Mouse (Mus musculus) limb, embryonic 11.5 days (tissue): ENCODE data around the gene Gm7029. TPM values are rescaled to one million over a fixed set of nuclear protein-coding genes. Genes with fewer than 3 reads are reported as not detected.
A peak's percentile ranks its signal among the peaks of the same experiment; 100 is the strongest.

ENCODE experiments used
- ATAC-seq: fragments of 200-750 bp; cut with Nextera tagmentation; 2 replicates; pipeline ENCODE4 v1.8.0; 2017; ENCODE audit warnings: low read depth; ENCODE audit not compliant: insufficient number of reproducible peaks, low FRiP score, low TSS enrichment
- DNase-seq: peaks from one replicate; pipeline ENCODE4 v3.0.0-alpha.2; 2015; ENCODE audit warnings: low spot score
- H3K27ac ChIP-seq: fragments of 300-500 bp; sonication (generic); replicated peaks from 2 replicates; pipeline ENCODE4 v1.5.1; 2014; ENCODE audit warnings: low read depth, mild to moderate bottlenecking, low read length
- H3K27me3 ChIP-seq: fragments of 300-500 bp; sonication (generic); 2 replicates; pipeline ENCODE4 v1.6.1; 2014; ENCODE audit warnings: mild to moderate bottlenecking, low read length, mixed read lengths; ENCODE audit not compliant: control insufficient read depth, insufficient read depth
- H3K36me3 ChIP-seq: fragments of 300-500 bp; sonication (generic); 2 replicates; pipeline ENCODE4 v1.6.1; 2014; ENCODE audit warnings: mild to moderate bottlenecking, low read length, moderate library complexity, mixed read lengths; ENCODE audit not compliant: control insufficient read depth, insufficient read depth
- H3K4me1 ChIP-seq: fragments of 300-500 bp; sonication (generic); 2 replicates; pipeline ENCODE4 v1.6.1; 2014; ENCODE audit warnings: low read length, mixed read lengths; ENCODE audit not compliant: control insufficient read depth, insufficient read depth
- H3K4me2 ChIP-seq: fragments of 300-500 bp; sonication (generic); 2 replicates; pipeline ENCODE4 v1.6.1; 2014; ENCODE audit warnings: low read depth, mild to moderate bottlenecking, moderate library complexity; ENCODE audit not compliant: severe bottlenecking
- H3K4me3 ChIP-seq: fragments of 300-500 bp; sonication (generic); 2 replicates; pipeline ENCODE4 v1.5.1; 2014; ENCODE audit warnings: low read depth, low read length
- H3K9ac ChIP-seq: fragments of 300-500 bp; sonication (generic); 2 replicates; pipeline ENCODE4 v1.6.1; 2014; ENCODE audit warnings: mild to moderate bottlenecking, low read length
- H3K9me3 ChIP-seq: fragments of 300-500 bp; sonication (generic); 2 replicates; pipeline ENCODE4 v1.6.1; 2016; ENCODE audit warnings: low read length; ENCODE audit not compliant: control insufficient read depth
- WGBS: fragments of 180-500 bp; shearing (Covaris S2); extraction: QIAGEN DNeasy Blood & Tissue Kit; methylation state at CpG from one replicate; pipeline ENCODE4 v1.1.7; 2014; 5-methylcytosine and 5-hydroxymethylcytosine counted together
- polyA plus RNA-seq: library from polyadenylated mRNA; unstranded; fragments of >200 nt; fragmentation: Nextera tagmentation; extraction: Ambion mirVana; gene quantifications from 2 replicates; pipeline ENCODE4 v1.2.1, GENCODE M21; 2014

Gm7029 gene
- polyA plus RNA-seq, 1 experiment from 2014 or later, result not detected

DNA sequence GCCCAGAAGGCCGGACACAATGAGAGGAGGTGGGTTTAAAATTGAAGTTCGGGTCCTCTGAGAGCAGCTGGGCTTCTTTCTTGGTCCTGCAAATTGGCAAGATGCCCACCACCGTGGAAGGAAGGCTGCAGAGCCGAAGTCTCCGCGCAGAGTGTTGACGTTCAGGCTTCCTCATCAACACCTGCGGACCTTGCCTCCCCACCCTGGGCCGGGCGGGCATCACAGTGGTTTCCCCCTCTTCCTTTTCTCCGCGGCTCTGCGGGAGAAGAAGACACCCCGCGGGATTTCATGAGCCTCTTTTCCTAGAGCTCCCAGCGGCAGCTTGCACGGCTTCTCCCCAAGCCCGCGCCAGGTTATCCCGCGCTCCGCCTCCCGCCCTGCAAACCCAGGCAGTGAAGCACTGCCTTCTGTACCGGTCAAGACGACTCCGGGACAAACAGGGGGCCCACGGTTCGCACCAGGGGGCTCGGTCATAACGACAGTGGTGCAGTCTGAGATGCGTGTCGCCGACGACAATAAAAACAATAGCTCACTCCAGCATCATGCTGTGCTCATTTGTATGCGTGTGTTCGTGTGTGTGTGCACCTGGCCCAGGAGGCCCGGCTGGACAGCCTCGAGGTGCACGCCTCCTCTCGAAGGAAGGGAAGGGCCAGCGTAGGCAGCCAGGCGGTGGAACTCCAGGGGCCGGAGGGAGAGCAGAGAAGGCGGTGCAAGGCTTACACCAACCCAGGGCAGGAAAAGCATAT lies 34.9 kb downstream of the Gm7029 start:
- peak overlapping the region; percentile 76 for H3K9ac ChIP-seq
- H3K9me3 ChIP-seq, result no peaks in the 10 kb centered on the region
- no peaks in the 10 kb centered on the region for H3K27me3 ChIP-seq
- peak overlapping the region; percentile 88 for H3K4me3 ChIP-seq
- DNase-seq (no peak), ATAC-seq (peak; percentile 60)
- peaks cover 20% of the 10 kb centered on the region for H3K36me3 ChIP-seq
- peaks cover 8% of the 10 kb centered on the region for H3K4me1 ChIP-seq
- H3K4me2 ChIP-seq, result peak overlapping the region; percentile 97
- under 1% methylated on average over 43 of the region's 44 CpGs for WGBS
- H3K27ac ChIP-seq, result peak overlapping the region; percentile 75

DNA sequence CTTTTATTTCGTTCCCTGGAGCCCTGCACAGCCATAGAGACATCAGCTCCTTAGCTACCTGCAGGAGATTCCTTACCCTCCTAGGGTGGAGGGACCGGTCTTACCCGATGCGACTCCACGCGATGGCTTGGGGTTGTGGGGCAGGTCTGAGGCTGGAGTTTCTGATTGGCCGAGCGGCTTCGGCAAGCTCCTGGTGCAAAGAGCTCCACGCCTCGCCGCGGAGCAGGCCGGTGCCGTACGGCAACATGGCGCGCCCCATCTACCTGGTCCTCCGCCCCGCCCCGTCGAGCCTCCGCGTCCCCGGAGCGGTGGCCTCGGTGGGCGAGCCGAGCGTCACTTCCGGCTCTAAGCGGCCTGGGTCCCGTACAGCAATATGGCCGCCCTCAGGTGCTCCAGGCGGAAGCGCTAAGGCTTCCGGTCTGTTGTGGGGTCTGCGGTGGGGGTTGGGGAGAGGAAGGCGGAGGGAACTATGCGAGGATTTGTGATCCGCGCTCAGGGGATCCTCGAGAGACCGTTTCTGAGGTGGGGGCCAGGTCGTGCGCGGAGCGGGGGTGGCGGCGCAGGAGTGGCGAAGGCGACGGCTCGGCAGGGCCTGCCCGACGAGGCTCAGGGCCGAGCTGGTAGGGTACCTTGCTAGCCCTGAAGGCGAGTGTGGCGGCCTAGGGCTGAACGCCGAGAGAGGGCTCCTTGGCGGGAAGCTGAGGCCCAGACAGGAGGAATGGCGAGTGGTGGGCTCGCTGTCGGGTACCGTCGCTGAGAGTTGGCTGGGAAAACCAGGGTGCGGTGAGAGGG lies 35.6 kb downstream of the Gm7029 start, which contains the start of gene Daxx:
TSS of gene Daxx (plus strand) at position 338 of the 792 bp plus-strand sequence.
- peak; percentile 98 for DNase-seq
- H3K4me1 ChIP-seq, result peaks cover 8% of the 10 kb centered on the region

DNA sequence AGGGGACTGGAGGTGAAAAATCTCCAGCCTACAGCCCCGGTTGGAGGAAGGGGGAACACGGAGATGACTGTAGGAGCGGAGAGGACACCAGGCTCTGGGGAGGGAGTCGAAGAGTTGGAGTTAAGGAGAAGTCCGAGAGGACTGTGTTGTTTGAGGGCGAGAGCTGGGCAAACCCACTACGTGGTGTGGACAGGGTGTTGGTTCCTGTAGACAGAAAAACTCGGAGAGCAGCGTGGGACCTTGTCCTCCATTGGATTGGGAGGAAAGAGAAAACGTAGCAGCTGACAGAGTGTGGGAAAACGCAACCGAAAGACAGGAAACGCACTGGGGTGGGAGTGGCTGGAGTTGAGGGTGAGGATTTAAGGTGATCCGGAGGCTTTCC lies 36.2 kb downstream of the Gm7029 start:
- H3K4me2 ChIP-seq, result peak overlapping the region; percentile 97
- DNase-seq, result no peak
- 0 out of 2 replicates have a peak overlapping the region, but pooled peaks have one; percentile 73 for H3K27ac ChIP-seq
- peaks cover 8% of the 10 kb centered on the region for H3K4me1 ChIP-seq
- H3K36me3 ChIP-seq, result peaks cover 29% of the 10 kb centered on the region
- WGBS, result under 1% methylated on average over 14 of the region's 14 CpGs
- H3K4me3 ChIP-seq, result peak overlapping the region; percentile 88
- H3K9me3 ChIP-seq, result no peaks in the 10 kb centered on the region
- ATAC-seq, result no peak
- no peaks in the 10 kb centered on the region for H3K27me3 ChIP-seq
- H3K9ac ChIP-seq, result peak overlapping the region; percentile 89

More for the DNA sequence above, 35.6 kb downstream of the Gm7029 start, which contains the start of gene Daxx:
- peak; percentile 95 for ATAC-seq
- H3K36me3 ChIP-seq, result peaks cover 28% of the 10 kb centered on the region
- H3K9ac ChIP-seq, result peak within 1 kb of the TSS; percentile 89
- peak within 1 kb of the TSS; percentile 75 for H3K27ac ChIP-seq
- no peaks in the 10 kb centered on the region for H3K9me3 ChIP-seq
- peak within 1 kb of the TSS; percentile 88 for H3K4me3 ChIP-seq
- peak within 1 kb of the TSS; percentile 97 for H3K4me2 ChIP-seq
- WGBS, result under 1% methylated on average over 68 of the region's 68 CpGs
- H3K27me3 ChIP-seq, result no peaks in the 10 kb centered on the region

DNA sequence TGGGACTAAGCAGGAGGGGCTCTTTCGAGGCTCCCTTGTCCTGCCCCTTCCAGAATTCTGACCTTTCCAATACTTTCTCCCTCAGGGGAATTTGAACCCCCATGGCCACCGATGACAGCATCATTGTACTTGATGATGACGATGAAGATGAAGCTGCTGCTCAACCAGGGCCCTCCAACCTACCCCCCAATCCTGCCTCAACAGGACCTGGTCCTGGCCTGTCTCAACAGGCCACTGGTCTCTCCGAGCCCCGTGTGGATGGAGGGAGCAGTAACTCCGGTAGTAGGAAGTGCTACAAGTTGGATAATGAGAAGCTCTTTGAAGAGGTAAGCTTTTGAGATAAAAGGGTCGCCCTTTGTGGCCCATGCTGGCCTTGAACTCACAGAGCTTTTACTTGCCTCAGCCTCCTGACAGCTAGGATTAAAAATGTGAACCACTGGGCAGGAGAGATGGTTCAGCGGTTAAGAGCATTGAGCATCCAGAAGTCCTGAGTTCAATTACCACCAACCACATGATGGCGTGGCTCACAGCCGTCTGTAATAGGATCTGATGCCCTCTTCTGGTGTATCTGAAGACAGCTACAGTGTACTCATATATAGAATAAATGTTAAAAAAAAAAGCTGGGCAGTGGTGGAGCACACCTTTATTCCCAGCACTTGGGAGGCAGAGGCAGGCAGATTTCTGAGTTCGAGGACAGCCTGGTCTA lies 36.9 kb downstream of the Gm7029 start:
- no peak overlapping the region for H3K27ac ChIP-seq
- peak overlapping the region; percentile 89; the same call in 1 of the 2 replicates for H3K9ac ChIP-seq
- H3K4me1 ChIP-seq, result peaks cover 11% of the 10 kb centered on the region
- H3K4me3 ChIP-seq, result peak overlapping the region; percentile 88
- ATAC-seq (no peak), DNase-seq (no peak)
- peak overlapping the region; percentile 97 for H3K4me2 ChIP-seq
- H3K27me3 ChIP-seq, result no peaks in the 10 kb centered on the region
- no peaks in the 10 kb centered on the region for H3K9me3 ChIP-seq
- WGBS, result 49% methylated on average over 11 of the region's 11 CpGs
- H3K36me3 ChIP-seq, result peaks cover 29% of the 10 kb centered on the region

DNA sequence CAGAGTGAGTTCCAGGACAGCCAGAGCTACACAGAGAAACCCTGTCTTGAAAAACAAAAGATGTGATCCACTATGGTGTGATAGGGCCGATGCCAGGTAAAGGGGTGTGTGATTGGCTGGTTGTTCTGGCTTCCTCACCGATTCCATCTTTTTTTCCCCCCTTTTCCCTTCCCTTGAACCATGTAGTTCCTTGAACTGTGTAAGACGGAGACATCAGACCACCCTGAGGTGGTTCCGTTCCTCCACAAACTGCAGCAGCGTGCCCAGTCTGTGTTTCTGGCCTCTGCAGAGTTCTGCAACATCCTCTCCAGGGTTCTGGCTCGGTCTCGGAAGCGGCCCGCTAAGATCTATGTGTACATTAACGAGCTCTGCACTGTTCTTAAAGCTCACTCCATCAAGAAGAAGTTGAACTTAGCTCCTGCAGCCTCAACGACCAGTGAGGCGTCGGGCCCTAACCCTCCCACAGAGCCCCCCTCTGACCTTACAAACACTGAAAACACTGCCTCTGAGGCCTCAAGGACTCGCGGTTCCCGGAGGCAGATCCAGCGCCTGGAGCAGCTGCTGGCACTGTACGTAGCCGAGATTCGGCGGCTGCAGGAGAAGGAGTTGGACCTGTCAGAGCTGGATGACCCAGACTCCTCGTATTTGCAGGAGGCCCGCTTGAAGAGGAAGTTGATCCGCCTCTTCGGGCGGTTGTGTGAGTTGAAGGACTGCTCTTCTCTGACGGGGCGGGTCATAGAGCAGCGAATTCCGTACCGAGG lies 37.6 kb downstream of the Gm7029 start:
- Histone ChIP-seq H3K4me1 (peaks cover 11% of the 10 kb centered on the region), H3K27me3 (no peaks in the 10 kb centered on the region), H3K36me3 (peaks cover 29% of the 10 kb centered on the region), H3K27ac (no peak overlapping the region), H3K9ac (no peak overlapping the region), H3K4me3 (no peak overlapping the region), H3K9me3 (no peaks in the 10 kb centered on the region), H3K4me2 (no peak overlapping the region)
- ATAC-seq (no peak), DNase-seq (no peak)
- WGBS, result 92% methylated on average over 31 of the region's 31 CpGs

DNA sequence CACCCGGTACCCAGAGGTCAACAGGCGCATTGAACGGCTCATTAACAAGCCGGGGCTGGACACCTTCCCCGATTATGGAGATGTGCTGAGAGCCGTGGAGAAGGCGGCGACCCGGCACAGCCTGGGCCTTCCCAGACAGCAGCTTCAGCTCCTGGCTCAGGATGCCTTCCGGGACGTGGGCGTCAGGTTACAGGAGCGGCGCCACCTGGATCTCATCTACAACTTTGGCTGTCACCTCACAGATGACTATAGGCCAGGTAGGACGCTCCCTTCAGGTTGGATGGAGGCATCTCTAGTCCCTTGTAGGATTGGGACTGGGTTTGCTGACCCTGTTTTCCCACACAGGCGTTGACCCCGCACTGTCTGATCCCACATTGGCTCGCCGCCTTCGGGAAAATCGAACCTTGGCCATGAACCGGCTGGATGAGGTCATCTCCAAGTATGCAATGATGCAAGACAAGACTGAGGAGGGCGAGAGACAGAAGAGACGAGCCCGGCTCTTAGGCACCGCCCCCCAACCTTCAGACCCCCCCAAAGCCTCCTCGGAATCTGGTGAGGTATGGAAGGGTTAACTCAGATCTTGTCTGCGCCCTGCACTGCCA lies 38.3 kb downstream of the Gm7029 start:
- WGBS, result 94% methylated on average over 28 of the region's 28 CpGs

DNA sequence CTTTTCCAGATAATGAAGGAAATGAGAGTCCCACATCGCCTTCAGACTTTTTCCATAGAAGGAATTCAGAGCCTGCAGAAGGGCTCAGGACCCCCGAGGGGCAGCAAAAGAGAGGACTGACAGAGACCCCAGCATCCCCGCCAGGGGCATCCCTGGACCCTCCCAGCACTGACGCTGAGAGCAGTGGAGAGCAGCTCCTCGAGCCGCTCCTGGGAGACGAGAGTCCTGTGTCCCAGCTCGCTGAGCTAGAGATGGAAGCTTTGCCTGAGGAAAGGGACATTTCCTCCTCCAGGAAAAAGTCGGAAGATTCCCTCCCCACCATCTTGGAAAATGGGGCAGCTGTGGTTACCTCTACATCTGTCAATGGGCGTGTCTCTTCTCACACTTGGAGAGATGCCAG lies 39.6 kb downstream of the Gm7029 start:
- 94% methylated on average over 10 of the region's 10 CpGs for WGBS
- H3K27me3 ChIP-seq, result no peaks in the 10 kb centered on the region
- H3K36me3 ChIP-seq, result peaks cover 32% of the 10 kb centered on the region
- H3K4me2 ChIP-seq, result no peak overlapping the region
- H3K9me3 ChIP-seq, result no peaks in the 10 kb centered on the region
- H3K9ac ChIP-seq, result no peak overlapping the region
- DNase-seq (no peak), ATAC-seq (no peak)
- no peak overlapping the region for H3K27ac ChIP-seq
- peaks cover 17% of the 10 kb centered on the region for H3K4me1 ChIP-seq
- H3K4me3 ChIP-seq, result no peak overlapping the region

More for the DNA sequence above, 38.3 kb downstream of the Gm7029 start:
- Histone ChIP-seq H3K27ac (no peak overlapping the region), H3K9ac (no peak overlapping the region), H3K9me3 (no peaks in the 10 kb centered on the region), H3K36me3 (peaks cover 29% of the 10 kb centered on the region), H3K4me2 (no peak overlapping the region), H3K4me3 (no peak overlapping the region), H3K4me1 (peaks cover 14% of the 10 kb centered on the region), H3K27me3 (no peaks in the 10 kb centered on the region)
- DNase-seq, result no peak
- ATAC-seq, result no peak
